Mouse (Mus musculus) embryonic facial prominence, embryonic 11.5 days (tissue): ENCODE data around the gene Sufu. TPM values are rescaled to one million over a fixed set of nuclear protein-coding genes. Genes with fewer than 3 reads are reported as not detected.

Experiments
- ATAC-seq: fragments of 200-750 bp; cut with Nextera tagmentation; replicated peaks from 2 replicates; pipeline ENCODE4 v1.8.0; 2017; ENCODE audit warnings: low read depth; ENCODE audit not compliant: insufficient number of reproducible peaks, low FRiP score, low TSS enrichment
- DNase-seq: peaks from one replicate; pipeline ENCODE4 v3.0.0-alpha.2; 2015; ENCODE audit warnings: low spot score
- H3K27ac ChIP-seq: fragments of 300-500 bp; sonication (generic); replicated peaks from 2 replicates; pipeline ENCODE4 v1.5.1; 2014; ENCODE audit warnings: mild to moderate bottlenecking, low read depth, low read length, control low read depth
- H3K27me3 ChIP-seq: fragments of 300-500 bp; sonication (generic); 2 replicates; pipeline ENCODE4 v1.6.1; 2014; ENCODE audit warnings: mild to moderate bottlenecking, low read length, moderate library complexity, mixed read lengths; ENCODE audit not compliant: control insufficient read depth, insufficient read depth
- H3K36me3 ChIP-seq: fragments of 300-500 bp; sonication (generic); replicated peaks from 2 replicates; pipeline ENCODE4 v1.6.1; 2014; ENCODE audit warnings: low read depth, mild to moderate bottlenecking, low read length, moderate library complexity, mixed read lengths; ENCODE audit not compliant: control insufficient read depth, insufficient read depth
- H3K4me1 ChIP-seq: fragments of 300-500 bp; sonication (generic); 2 replicates; pipeline ENCODE4 v1.6.1; 2014; ENCODE audit warnings: low read length, mixed read lengths; ENCODE audit not compliant: control insufficient read depth, insufficient read depth
- H3K4me2 ChIP-seq: fragments of 300-500 bp; sonication (generic); 2 replicates; pipeline ENCODE4 v1.6.1; 2014; ENCODE audit warnings: low read depth, mild to moderate bottlenecking, control low read depth, low read length, moderate library complexity
- H3K4me3 ChIP-seq: fragments of 300-500 bp; sonication (generic); 2 replicates; pipeline ENCODE4 v1.5.1; 2014; ENCODE audit warnings: low read depth, low read length, control low read depth
- H3K9ac ChIP-seq: fragments of 300-500 bp; sonication (generic); replicated peaks from 2 replicates; pipeline ENCODE4 v1.6.1; 2014; ENCODE audit warnings: mild to moderate bottlenecking, control low read depth, low read length
- H3K9me3 ChIP-seq: fragments of 300-500 bp; sonication (generic); replicated peaks from 2 replicates; pipeline ENCODE4 v1.6.1; 2016; ENCODE audit warnings: mild to moderate bottlenecking, low read length, inconsistent platforms, mixed read lengths; ENCODE audit not compliant: control insufficient read depth
- WGBS: fragments of 180-500 bp; shearing (Covaris S2); extraction: QIAGEN DNeasy Blood & Tissue Kit; methylation state at CpG from one replicate; pipeline ENCODE4 v1.1.7; 2014; 5-methylcytosine and 5-hydroxymethylcytosine counted together
- polyA plus RNA-seq: library from polyadenylated mRNA; unstranded; fragments of >200 nt; fragmentation: Nextera tagmentation; extraction: Ambion mirVana; gene quantifications from 2 replicates; pipeline ENCODE4 v1.2.1, GENCODE M21; 2014

Gene Sufu
- polyA plus RNA-seq, 1 experiment from 2014 or later = 32.7 TPM

DNA sequence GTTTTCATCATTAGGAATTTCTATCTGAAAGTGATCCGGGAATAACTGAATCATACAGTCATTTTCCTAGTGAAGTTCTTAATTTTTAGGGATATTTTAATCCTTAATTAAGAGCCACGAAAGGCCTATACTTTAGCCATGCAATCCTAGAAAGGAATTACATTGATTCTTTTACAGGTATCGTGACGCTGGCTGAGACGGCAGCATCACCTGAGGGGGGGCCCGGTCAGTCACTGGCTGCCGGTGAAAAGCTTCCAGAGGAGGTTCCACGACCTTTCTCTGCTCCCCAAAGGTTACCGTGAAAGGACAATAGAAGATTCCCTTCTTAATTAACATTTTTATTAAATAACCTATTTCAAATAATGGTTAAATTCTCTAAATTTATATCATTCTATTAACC, 140.7 kb downstream of the Sufu start:
- peaks cover 3% of the 10 kb centered on the region for H3K4me1 ChIP-seq
- no peak for ATAC-seq
- 92% methylated on average over 9 of the region's 9 CpGs for WGBS
- no peaks in the 10 kb centered on the region for H3K36me3 ChIP-seq
- H3K4me3 ChIP-seq = no peak overlapping the region
- no peak overlapping the region for H3K27ac ChIP-seq
- DNase-seq = no peak
- no peak overlapping the region for H3K4me2 ChIP-seq
- H3K9ac ChIP-seq = no peak overlapping the region
- H3K27me3 ChIP-seq = no peaks in the 10 kb centered on the region
- no peaks in the 10 kb centered on the region for H3K9me3 ChIP-seq

DNA sequence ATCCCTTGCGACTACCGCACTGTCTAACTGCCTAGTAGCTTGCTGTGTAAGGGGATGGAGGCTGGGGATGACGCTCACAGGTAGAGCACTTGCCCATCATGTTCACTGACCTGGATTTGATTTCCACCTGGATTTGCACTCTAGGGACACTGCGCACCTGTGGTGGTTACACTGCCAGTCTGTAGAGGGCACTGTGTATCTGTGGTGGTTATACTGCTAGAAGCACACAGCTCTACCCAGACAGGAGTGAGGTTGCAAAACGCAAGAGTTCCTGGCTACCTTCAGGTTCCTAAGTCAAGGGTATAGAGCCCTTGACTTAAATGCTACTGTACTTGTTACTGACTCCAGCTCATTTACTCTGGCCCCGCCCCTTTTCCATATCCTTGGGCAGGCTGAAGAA, 141.5 kb downstream of the Sufu start:
- no peaks in the 10 kb centered on the region for H3K9me3 ChIP-seq
- no peaks in the 10 kb centered on the region for H3K27me3 ChIP-seq
- WGBS = 87% methylated on average over 6 of the region's 6 CpGs
- H3K36me3 ChIP-seq = 0 out of 2 replicates have a peak, but pooled peaks cover 4% of the 10 kb centered on the region
- no peak overlapping the region for H3K4me3 ChIP-seq
- H3K4me1 ChIP-seq = peaks cover 2% of the 10 kb centered on the region; the same call in 1 of the 2 replicates
- ATAC-seq = no peak
- H3K27ac ChIP-seq = no peak overlapping the region
- no peak overlapping the region for H3K9ac ChIP-seq
- no peak overlapping the region for H3K4me2 ChIP-seq
- DNase-seq = no peak

Other genes starting within 250 kb of the Sufu start
- 1.7 and 2.0 TPM in 2 replicates for gene Pitx3, start 248.6 kb upstream of the Sufu start, polyA plus RNA-seq
- gene Gbf1, start 244.4 kb upstream of the Sufu start, polyA plus RNA-seq = 32.4 and 33.4 TPM in 2 replicates
- 5.0 and 5.4 TPM in 2 replicates for gene Nfkb2, start 92.6 kb upstream of the Sufu start, polyA plus RNA-seq
- gene Psd, start 69.7 kb upstream of the Sufu start, polyA plus RNA-seq = 4.8 and 5.0 TPM in 2 replicates
- gene Fbxl15, start 68.7 kb upstream of the Sufu start, polyA plus RNA-seq = 15.0 and 18.0 TPM in 2 replicates
- 183 and 199 TPM in 2 replicates for gene Cuedc2, start 58.2 kb upstream of the Sufu start, polyA plus RNA-seq
- 3.2 and 4.1 TPM in 2 replicates for gene Mfsd13a, start 55.8 kb upstream of the Sufu start, polyA plus RNA-seq
- 1.1 and 2.0 TPM in 2 replicates for gene 2310034G01Rik, start 46.6 kb upstream of the Sufu start, polyA plus RNA-seq
- gene Actr1a, start 1.1 kb upstream of the Sufu start, polyA plus RNA-seq = 171 and 182 TPM in 2 replicates
- 17.8 and 18.6 TPM in 2 replicates for gene Trim8, start 104.8 kb downstream of the Sufu start, polyA plus RNA-seq
- gene Arl3, start 176.3 kb downstream of the Sufu start, polyA plus RNA-seq = 122 and 130 TPM in 2 replicates
- 13.6 and 14.7 TPM in 2 replicates for gene Sfxn2, start 176.5 kb downstream of the Sufu start, polyA plus RNA-seq
- gene Wbp1l, start 202.2 kb downstream of the Sufu start, polyA plus RNA-seq = 30.1 and 34.4 TPM in 2 replicates